Mouse (Mus musculus) liver, embryonic 14.5 days (tissue): Measurements from ENCODE around the gene Ppm1g. TPM values are rescaled to one million over a fixed set of nuclear protein-coding genes. Genes with fewer than 3 reads are reported as not detected.
"Not testable (repeated sequence)": the region's sequence is repeated elsewhere in the genome, so short reads cannot be mapped to it uniquely, and the experiment has no call there.

ENCODE experiments used
- ATAC-seq: fragments of 200-750 bp; cut with Nextera tagmentation; 2 replicates; pipeline ENCODE4 v1.8.0; 2017; ENCODE audit warnings: moderate number of reproducible peaks, mild to moderate bottlenecking, moderate library complexity; ENCODE audit not compliant: insufficient read depth
- DNase-seq, 3 experiments: peaks; one replicate each; pipeline ENCODE4 v3.0.0-alpha.2; 2012 to 2013; ENCODE audit warnings: low read depth in 3 of 3, low spot score in 3 of 3
- H3K27ac ChIP-seq: fragments of 300-500 bp; sonication (generic); 2 replicates; pipeline ENCODE4 v1.5.1; 2014; ENCODE audit warnings: moderate library complexity, mild to moderate bottlenecking, control low read depth, inconsistent platforms
- H3K27me3 ChIP-seq: fragments of 300-500 bp; sonication (generic); 2 replicates; pipeline ENCODE4 v1.6.1; 2014; ENCODE audit warnings: mild to moderate bottlenecking, low read length, moderate library complexity; ENCODE audit not compliant: control insufficient read depth, insufficient read depth
- H3K36me3 ChIP-seq: fragments of 300-500 bp; sonication (generic); replicated peaks from 2 replicates; pipeline ENCODE4 v1.6.1; 2014; ENCODE audit warnings: low read depth; ENCODE audit not compliant: control insufficient read depth, insufficient read depth
- H3K4me1 ChIP-seq, 2 experiments: fragments of 200-500 bp in 1 of 2; fragments of 300-500 bp in 1 of 2; sonication (generic) in 1 of 2; replicated peaks; 2 replicates each; pipeline ENCODE4 v1.6.1; 2012 to 2014; ENCODE audit warnings: antibody characterized with exemption in 1 of 2, inconsistent platforms in 1 of 2, low read length in 1 of 2; ENCODE audit not compliant: control insufficient read depth in 2 of 2, insufficient read depth in 2 of 2
- H3K4me2 ChIP-seq: fragments of 300-500 bp; sonication (generic); 2 replicates; pipeline ENCODE4 v1.6.1; 2014; ENCODE audit warnings: low read depth, mild to moderate bottlenecking, control low read depth, moderate library complexity
- H3K4me3 ChIP-seq, 2 experiments: fragments of 200-500 bp in 1 of 2; fragments of 300-500 bp in 1 of 2; sonication (generic) in 1 of 2; 2 replicates each; pipeline ENCODE4 v1.5.1; 2012 to 2014; ENCODE audit warnings: low read depth in 2 of 2, low read length in 2 of 2, mild to moderate bottlenecking in 2 of 2, control low read depth in 1 of 2, inconsistent platforms in 1 of 2, moderate library complexity in 1 of 2; ENCODE audit not compliant: insufficient read depth in 1 of 2
- H3K9ac ChIP-seq: fragments of 300-500 bp; sonication (generic); replicated peaks from 2 replicates; pipeline ENCODE4 v1.6.1; 2014; ENCODE audit warnings: mild to moderate bottlenecking, control low read depth, moderate library complexity
- H3K9me3 ChIP-seq: fragments of 300-500 bp; sonication (generic); 2 replicates; pipeline ENCODE4 v1.6.1; 2016; ENCODE audit warnings: low read length, mixed read lengths; ENCODE audit not compliant: control insufficient read depth
- CTCF ChIP-seq: IDR thresholded peaks from 2 replicates; pipeline ENCODE4 v1.5.1; 2016; ENCODE audit warnings: antibody characterized with exemption, low read depth, control low read depth
- EP300 ChIP-seq: IDR thresholded peaks from 2 replicates; pipeline ENCODE4 v1.6.1; 2016; ENCODE audit warnings: antibody characterized with exemption, low read depth
- WGBS: fragments of 180-500 bp; shearing (Covaris S2); extraction: QIAGEN DNeasy Blood & Tissue Kit; methylation state at CpG from one replicate; pipeline ENCODE4 v1.1.7; 2014; ENCODE audit not compliant: insufficient replicate concordance; 5-methylcytosine and 5-hydroxymethylcytosine counted together
- polyA plus RNA-seq, 2 experiments: library from polyadenylated mRNA; depleted of rRNA in 1 of 2; stranded (reverse) in 1 of 2; unstranded in 1 of 2; fragments of >200 nt; fragmentation: Nextera tagmentation in 1 of 2; extraction: Ambion mirVana in 1 of 2; gene quantifications; 2 replicates each; pipeline versions ENCODE4 v1.2.1 to v1.2.3; 2012 to 2014

The Ppm1g gene
- polyA plus RNA-seq, 2 experiments, result 98.9 to 115 TPM

GRCm38 (mm10) chr5:31219911-31220447 is 508 bp downstream of the Ppm1g start:
- H3K9me3 ChIP-seq, result no peaks in the 10 kb centered on the region
- H3K27me3 ChIP-seq, result no peaks in the 10 kb centered on the region
- H3K9ac ChIP-seq, result peak overlapping the region; percentile 92
- H3K27ac ChIP-seq, result peak overlapping the region; percentile 84
- peak in 1 of 3 experiments; percentile 31 for DNase-seq
- H3K36me3 ChIP-seq, result peaks cover 8% of the 10 kb centered on the region; the same call in 1 of the 2 replicates
- H3K4me2 ChIP-seq, result peak overlapping the region; percentile 83
- TF ChIP-seq CTCF (peak; percentile 36), EP300 (no peak)
- under 1% methylated on average over 40 of the region's 40 CpGs for WGBS
- peak overlapping the region; percentile 88 to 96 for H3K4me3 ChIP-seq
- peak; percentile 47 for ATAC-seq
- peaks cover 21 to 22% of the 10 kb centered on the region in 2 experiments for H3K4me1 ChIP-seq

- DNase-seq (no peak), ATAC-seq (no peak)
- WGBS, result under 1% methylated on average over 11 of the region's 11 CpGs
- TF ChIP-seq CTCF (no peak), EP300 (no peak)
- Histone ChIP-seq H3K27me3 (no peaks in the 10 kb centered on the region), H3K36me3 (peaks cover 8% of the 10 kb centered on the region; the same call in 1 of the 2 replicates), H3K4me3 (peak overlapping the region; percentile 88 to 96), H3K9ac (peak overlapping the region; percentile 92), H3K9me3 (no peaks in the 10 kb centered on the region), H3K4me1 (peaks cover 24 to 25% of the 10 kb centered on the region in 2 experiments), H3K27ac (peak overlapping the region; percentile 84), H3K4me2 (peak overlapping the region; percentile 83)
Observed at GRCm38 (mm10) chr5:31219474-31219873, 1.0 kb downstream of the Ppm1g start.

GRCm38 (mm10) chr5:31219070-31219469 is 1.4 kb downstream of the Ppm1g start:
- H3K27ac ChIP-seq, result peak overlapping the region; percentile 84

GRCm38 (mm10) chr5:31218294-31218693 is 2.2 kb downstream of the Ppm1g start:
- Histone ChIP-seq H3K36me3 (peaks cover 8% of the 10 kb centered on the region; the same call in 1 of the 2 replicates), H3K27ac (peak overlapping the region; percentile 84), H3K4me2 (peak overlapping the region; percentile 83), H3K9me3 (no peaks in the 10 kb centered on the region), H3K9ac (peak overlapping the region; percentile 54), H3K27me3 (no peaks in the 10 kb centered on the region), H3K4me3 (peak overlapping the region; percentile 58 to 96; a peak in 3 of 4 replicates), H3K4me1 (peaks cover 24 to 25% of the 10 kb centered on the region in 2 experiments)
- peak; percentile 24 for ATAC-seq
- TF ChIP-seq EP300 (peak; percentile 71), CTCF (peak; percentile 39; the same call in 1 of the 2 replicates)
- 19% methylated on average over 7 of the region's 7 CpGs for WGBS
- peak; percentile 73 to 76 (median 74) for DNase-seq

More at GRCm38 (mm10) chr5:31219070-31219469, 1.4 kb downstream of the Ppm1g start:
- DNase-seq (peak; percentile 55 to 70 (median 57)), ATAC-seq (no peak)
- H3K27me3 ChIP-seq, result no peaks in the 10 kb centered on the region
- H3K9ac ChIP-seq, result peak overlapping the region; percentile 92
- peaks cover 24 to 25% of the 10 kb centered on the region in 2 experiments for H3K4me1 ChIP-seq
- H3K4me2 ChIP-seq, result peak overlapping the region; percentile 83
- 0% methylated on average over 2 of the region's 2 CpGs for WGBS
- peak overlapping the region; percentile 88 to 96 for H3K4me3 ChIP-seq
- peaks cover 8% of the 10 kb centered on the region; the same call in 1 of the 2 replicates for H3K36me3 ChIP-seq
- no peaks in the 10 kb centered on the region for H3K9me3 ChIP-seq
- TF ChIP-seq EP300 (no peak), CTCF (peak; percentile 33; the same call in 1 of the 2 replicates)

- H3K27me3 ChIP-seq, result not testable (repeated sequence)
- H3K4me1 ChIP-seq, result peaks cover 23 to 25% of the 10 kb centered on the region in 2 experiments
Observed at GRCm38 (mm10) chr5:31216554-31216953, 3.9 kb downstream of the Ppm1g start.

More at GRCm38 (mm10) chr5:31216554-31216953, 3.9 kb downstream of the Ppm1g start:
- not testable (repeated sequence) for H3K4me3 ChIP-seq, H3K36me3 ChIP-seq, H3K27ac ChIP-seq, DNase-seq, H3K9ac ChIP-seq, ATAC-seq, H3K9me3 ChIP-seq, H3K4me2 ChIP-seq
- 66% methylated on average over 6 of the region's 6 CpGs for WGBS
